Mouse (Mus musculus) lung, adult 2 months (tissue): ENCODE data around the gene B830017H08Rik.

Experiments
- CTCF ChIP-seq: fragments of 200-500 bp; IDR thresholded peaks from 2 replicates; pipeline ENCODE4 v1.5.1; 2011; ENCODE audit warnings: mild to moderate bottlenecking, low read length, control low read depth; ENCODE audit not compliant: insufficient read depth
- POLR2A ChIP-seq: fragments of 200-500 bp; IDR thresholded peaks from 2 replicates; pipeline ENCODE4 v1.6.1; 2011; ENCODE audit warnings: low read depth, mild to moderate bottlenecking, control low read depth, low read length, borderline replicate concordance; ENCODE audit errors: extremely low read depth

GRCm38 (mm10) chr16:17804449-17804912 lies 28.4 kb upstream of the B830017H08Rik start:
- no peak for TF ChIP-seq CTCF
- no peak for TF ChIP-seq POLR2A
